Mouse (Mus musculus): ENCODE measurements around the gene Pcyox1.
"Not testable (repeated sequence)": the region's sequence is repeated elsewhere in the genome, so short reads cannot be mapped to it uniquely, and the experiment has no call there.

Pcyox1 gene

GRCm38 (mm10) chr6:86366125-86366852 is 30.7 kb downstream of the Pcyox1 start:
- peak; percentile 65 to 72 for DNase-seq (ENCODE audit: low spot score in 2 of 2)

- peak; percentile 97 for DNase-seq (ENCODE audit: low spot score in 2 of 2)
Observed at GRCm38 (mm10) chr6:86365371-86366124, 31.4 kb downstream of the Pcyox1 start, which contains the start of gene Fam136a. Fam136a (plus strand) TSS chr6:86365646.

- peak; percentile 89 to 93 for DNase-seq (ENCODE audit: low spot score in 2 of 2)
Observed at GRCm38 (mm10) chr6:86364442-86365141, 32.4 kb downstream of the Pcyox1 start.

- DNase-seq (ENCODE audit: low spot score in 2 of 2): no peak
Observed at GRCm38 (mm10) chr6:86361373-86361772, 35.6 kb downstream of the Pcyox1 start.

- no peak for DNase-seq (ENCODE audit: low spot score in 2 of 2)
Observed at GRCm38 (mm10) chr6:86360691-86361090, 36.3 kb downstream of the Pcyox1 start.

- DNase-seq (ENCODE audit: low spot score in 2 of 2): no peak
Observed at GRCm38 (mm10) chr6:86356956-86357355, 40.0 kb downstream of the Pcyox1 start.

- DNase-seq (ENCODE audit: low spot score in 2 of 2): no peak
Observed at GRCm38 (mm10) chr6:86354948-86355347, 42.0 kb downstream of the Pcyox1 start.

GRCm38 (mm10) chr6:86349257-86349656 is 47.7 kb downstream of the Pcyox1 start:
- DNase-seq (ENCODE audit: low spot score in 2 of 2): peak in 1 of 2 experiments; percentile 40

GRCm38 (mm10) chr6:86346063-86346462 is 50.9 kb downstream of the Pcyox1 start:
- no peak for DNase-seq (ENCODE audit: low spot score in 2 of 2)

GRCm38 (mm10) chr6:86343656-86344055 is 53.3 kb downstream of the Pcyox1 start:
- peak; percentile 52 to 55 for DNase-seq (ENCODE audit: low spot score in 2 of 2)

- DNase-seq (ENCODE audit: low spot score in 2 of 2): not testable (repeated sequence)
Observed at GRCm38 (mm10) chr6:86336340-86336739, 60.6 kb downstream of the Pcyox1 start.
